Mouse (Mus musculus) MEL (cell line): ENCODE data around the gene Frmd4b. TPM values are rescaled to one million over a fixed set of nuclear protein-coding genes. Genes with fewer than 3 reads are reported as not detected.
A peak's percentile ranks its signal among the peaks of the same experiment; 100 is the strongest.
"Not testable (repeated sequence)": the region's sequence is repeated elsewhere in the genome, so short reads cannot be mapped to it uniquely, and the experiment has no call there.

ENCODE experiments used
- DNase-seq: peaks from one replicate; pipeline ENCODE4 v3.0.0; 2011; ENCODE audit warnings: low read depth, low spot score
- H3K27ac ChIP-seq: 2 replicates; pipeline ENCODE4 v1.5.1; 2012; ENCODE audit warnings: low read depth, mild to moderate bottlenecking, control low read depth, low read length, moderate library complexity; ENCODE audit not compliant: control insufficient read depth
- H3K27me3 ChIP-seq, 2 experiments: fragments of 150-350 bp in 1 of 2; sonication (generic) in 1 of 2; 2 replicates each; pipeline ENCODE4 v1.6.1; 2012; ENCODE audit warnings: low read length in 2 of 2, mild to moderate bottlenecking in 2 of 2, improper control_type of control experiment in 1 of 2, moderate library complexity in 1 of 2; ENCODE audit not compliant: insufficient read depth in 2 of 2, control insufficient read depth in 1 of 2
- H3K36me3 ChIP-seq, 2 experiments: 2 replicates each; pipeline ENCODE4 v1.6.1; 2012 to 2014; ENCODE audit warnings: low read length in 2 of 2, improper control_type of control experiment in 1 of 2, inconsistent platforms in 1 of 2, mild to moderate bottlenecking in 1 of 2; ENCODE audit not compliant: insufficient read depth in 2 of 2, control insufficient read depth in 1 of 2
- H3K4me1 ChIP-seq, 2 experiments: fragments of 150-350 bp in 1 of 2; sonication (generic) in 1 of 2; 2 replicates each; pipeline ENCODE4 v1.6.1; 2012; ENCODE audit warnings: low read length in 2 of 2, improper control_type of control experiment in 1 of 2, mild to moderate bottlenecking in 1 of 2; ENCODE audit not compliant: insufficient read depth in 2 of 2, control insufficient read depth in 1 of 2
- H3K4me3 ChIP-seq, 2 experiments: fragments of 150-350 bp in 1 of 2; sonication (generic) in 1 of 2; 2 replicates each; pipeline ENCODE4 v1.5.1; 2012; ENCODE audit warnings: low read depth in 2 of 2, low read length in 2 of 2, mild to moderate bottlenecking in 2 of 2, moderate library complexity in 2 of 2, control low read depth in 1 of 2, improper control_type of control experiment in 1 of 2; ENCODE audit not compliant: control insufficient read depth in 1 of 2, insufficient read depth in 1 of 2
- H3K79me2 ChIP-seq: 2 replicates; pipeline ENCODE4 v1.6.1; 2012; ENCODE audit warnings: mild to moderate bottlenecking, low read length, moderate library complexity; ENCODE audit not compliant: control insufficient read depth, poor library complexity, insufficient read depth
- H3K9ac ChIP-seq: 2 replicates; pipeline ENCODE4 v1.6.1; 2012; ENCODE audit warnings: low read depth, mild to moderate bottlenecking, control low read depth, low read length, moderate library complexity; ENCODE audit not compliant: control insufficient read depth, poor library complexity, severe bottlenecking
- H3K9me3 ChIP-seq: fragments of 150-350 bp; sonication (generic); replicated peaks from 2 replicates; pipeline ENCODE4 v1.6.1; 2012; ENCODE audit warnings: mild to moderate bottlenecking, low read length, improper control_type of control experiment, moderate library complexity; ENCODE audit not compliant: insufficient read depth
- CTCF ChIP-seq, 3 experiments: IDR thresholded peaks in 2 of 3; conservative IDR thresholded peaks in 1 of 3; 2 replicates each; pipeline ENCODE4 v1.5.1; 2011 to 2012; ENCODE audit warnings: low read length in 3 of 3, low read depth in 2 of 3, mild to moderate bottlenecking in 2 of 3, improper control_type of control experiment in 1 of 3, inconsistent platforms in 1 of 3, mixed read lengths in 1 of 3, moderate library complexity in 1 of 3; ENCODE audit not compliant: control insufficient read depth in 1 of 3, insufficient read depth in 1 of 3, poor library complexity in 1 of 3, severe bottlenecking in 1 of 3
- JUND ChIP-seq: IDR thresholded peaks from 2 replicates; pipeline ENCODE4 v1.6.1; 2011; ENCODE audit warnings: low read depth, mild to moderate bottlenecking, improper control_type of control experiment, low read length
- MAFK ChIP-seq: IDR thresholded peaks from 2 replicates; pipeline ENCODE4 v1.6.1; 2011; ENCODE audit warnings: low read depth, mild to moderate bottlenecking, low read length, improper control_type of control experiment, borderline replicate concordance
- MXI1 ChIP-seq: IDR thresholded peaks from 2 replicates; pipeline ENCODE4 v1.6.1; 2011; ENCODE audit warnings: mild to moderate bottlenecking, low read depth, low read length, improper control_type of control experiment
- NELFE ChIP-seq: IDR thresholded peaks from 2 replicates; pipeline ENCODE4 v1.6.1; 2011; ENCODE audit warnings: low read depth, low read length, improper control_type of control experiment
- NRF1 ChIP-seq: IDR thresholded peaks from 2 replicates; pipeline ENCODE4 v1.6.1; 2014; ENCODE audit warnings: low read depth, mild to moderate bottlenecking, inconsistent platforms, low read length, improper control_type of control experiment, moderate library complexity; ENCODE audit not compliant: poor library complexity, insufficient read depth, severe bottlenecking
- POLR2A ChIP-seq, 2 experiments: IDR thresholded peaks; 2 replicates each; pipeline ENCODE4 v1.6.1; 2011 to 2012; ENCODE audit warnings: low read length in 2 of 2, mild to moderate bottlenecking in 2 of 2, control low read depth in 1 of 2, improper control_type of control experiment in 1 of 2, low read depth in 1 of 2, moderate library complexity in 1 of 2; ENCODE audit not compliant: control insufficient read depth in 1 of 2, insufficient read depth in 1 of 2, poor library complexity in 1 of 2
- RAD21 ChIP-seq: IDR thresholded peaks from 2 replicates; pipeline ENCODE4 v1.6.1; 2011; ENCODE audit warnings: mild to moderate bottlenecking, low read depth, low read length, improper control_type of control experiment
- RCOR1 ChIP-seq: IDR thresholded peaks from 2 replicates; pipeline ENCODE4 v1.6.1; 2012; ENCODE audit warnings: low read depth, mild to moderate bottlenecking, inconsistent platforms, low read length, improper control_type of control experiment
- SMC3 ChIP-seq: IDR thresholded peaks from 2 replicates; pipeline ENCODE4 v1.6.1; 2011; ENCODE audit warnings: low read depth, low read length, improper control_type of control experiment
- ZC3H11A ChIP-seq: IDR thresholded peaks from 2 replicates; pipeline ENCODE4 v1.6.1; 2012; ENCODE audit warnings: low read depth, mild to moderate bottlenecking, inconsistent platforms, low read length, improper control_type of control experiment
- polyA plus RNA-seq, 2 experiments: library from polyadenylated mRNA; stranded (reverse) in 1 of 2; unstranded in 1 of 2; fragments of >175 nt in 1 of 2; fragments of >200 nt in 1 of 2; gene quantifications; 2 replicates each; pipeline versions ENCODE4 v1.2.1 to v1.2.4; 2012; ENCODE audit warnings: low replicate concordance in 2 of 2, low read depth in 1 of 2; ENCODE audit not compliant: insufficient read length in 2 of 2, insufficient read depth in 1 of 2, missing spikeins in 1 of 2
- total RNA-seq: library from RNA; depleted of rRNA; stranded (reverse); fragments of 300-350 nt; gene quantifications from 2 replicates; pipeline ENCODE4 v1.2.3, GENCODE M21; 2012

Gene Frmd4b
- total and polyA plus RNA-seq, 3 experiments, result 0.18 TPM; not detected in 2

DNA sequence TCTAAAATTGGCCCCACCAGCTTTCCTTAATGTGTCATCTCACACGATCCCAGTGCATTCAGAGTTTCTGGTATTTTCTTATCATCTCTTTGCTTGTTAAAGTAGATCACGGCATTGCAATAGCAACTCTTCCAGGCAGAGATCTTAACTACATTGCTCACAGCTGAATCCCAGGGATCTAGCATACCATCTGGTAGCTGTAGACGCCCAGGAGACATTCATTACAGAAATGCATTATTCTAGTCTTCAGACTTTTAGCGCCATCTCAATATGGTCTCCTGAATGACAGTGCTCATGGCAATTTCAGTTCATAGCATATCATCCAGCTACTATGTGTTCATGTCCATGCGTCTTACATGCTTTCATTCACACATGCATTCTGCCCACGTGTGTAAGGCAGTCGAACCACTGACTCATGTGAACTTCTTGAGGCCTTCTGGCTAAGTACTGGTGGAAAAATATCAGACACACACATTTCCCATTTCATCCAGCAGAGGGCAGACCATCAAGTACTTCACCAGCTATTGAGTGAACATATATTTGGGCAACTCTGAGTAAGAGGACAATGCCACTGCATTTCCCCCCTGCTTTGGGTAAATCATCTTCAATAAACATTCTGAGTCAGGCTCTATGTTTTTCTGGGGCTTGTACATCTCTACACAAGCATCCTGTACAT, 197.4 kb downstream of the Frmd4b start:
- Histone ChIP-seq H3K79me2 (no peaks in the 10 kb centered on the region), H3K9ac (no peak overlapping the region), H3K4me1 (no peaks in the 10 kb centered on the region), H3K36me3 (no peaks in the 10 kb centered on the region), H3K4me3 (no peak overlapping the region), H3K27ac (no peak overlapping the region), H3K27me3 (no peaks in the 10 kb centered on the region), H3K9me3 (no peaks in the 10 kb centered on the region)
- TF ChIP-seq CTCF (IDR thresholded peaks at IDR 0.05 in 2 of 3, conservative IDR thresholded peaks at IDR 0.05 in 1 of 3; ENCODE audit: control insufficient read depth in 1 of 3, insufficient read depth in 1 of 3, low read depth in 2 of 3, low read length in 3 of 3, poor library complexity in 1 of 3, severe bottlenecking in 1 of 3) (peak; percentile 27 to 83 (median 74)), SMC3 (peak; percentile 87), NELFE (no peak), POLR2A (IDR thresholded peaks at IDR 0.05; ENCODE audit: control insufficient read depth in 1 of 2, insufficient read depth in 1 of 2, low read depth in 1 of 2, low read length in 2 of 2, poor library complexity in 1 of 2) (no peak), MXI1 (no peak), RAD21 (peak; percentile 44), ZC3H11A (peak; percentile 50)
- DNase-seq, result peak; percentile 69

DNA sequence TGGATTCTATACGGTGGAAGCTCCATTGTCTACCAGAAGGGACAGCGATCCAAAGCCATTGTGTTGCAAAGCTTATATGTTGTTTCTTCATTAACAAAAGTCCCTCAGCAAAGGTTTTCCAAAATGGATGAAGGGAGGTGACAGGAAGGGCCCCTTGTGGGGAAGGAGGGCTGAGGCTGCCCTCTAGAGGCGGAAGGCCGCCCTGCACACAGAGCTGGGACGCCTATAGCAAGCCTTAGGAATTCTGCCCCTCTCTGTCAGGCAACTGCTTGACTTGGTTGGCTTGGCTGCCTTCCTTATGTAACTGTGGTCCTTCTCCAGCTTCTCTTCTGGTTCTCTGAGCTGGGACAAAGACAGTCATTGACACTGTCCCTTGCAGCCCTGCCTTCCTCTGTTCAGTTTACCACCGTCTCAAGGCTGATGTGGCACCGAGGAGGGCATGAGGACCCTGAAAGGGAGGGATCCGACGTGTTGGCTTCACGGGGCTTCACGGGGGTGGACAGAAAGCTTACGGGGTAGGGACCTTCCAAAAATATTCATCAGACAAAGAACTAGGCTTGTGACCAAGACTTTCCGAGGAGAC, 200.3 kb downstream of the Frmd4b start:
- H3K4me3 ChIP-seq, result no peak overlapping the region
- no peaks in the 10 kb centered on the region for H3K9me3 ChIP-seq
- H3K9ac ChIP-seq, result no peak overlapping the region
- TF ChIP-seq JUND, result no peak
- TF ChIP-seq CTCF (IDR thresholded peaks at IDR 0.05 in 2 of 3, conservative IDR thresholded peaks at IDR 0.05 in 1 of 3; ENCODE audit: control insufficient read depth in 1 of 3, insufficient read depth in 1 of 3, low read depth in 2 of 3, low read length in 3 of 3, poor library complexity in 1 of 3, severe bottlenecking in 1 of 3), result peak; percentile 80 to 91 (median 87)
- no peak for TF ChIP-seq MAFK
- TF ChIP-seq SMC3, result peak; percentile 71
- TF ChIP-seq MXI1, result no peak
- TF ChIP-seq RCOR1, result no peak
- no peak for TF ChIP-seq NELFE
- peak; percentile 74 for TF ChIP-seq RAD21
- TF ChIP-seq ZC3H11A, result peak; percentile 45
- no peak for TF ChIP-seq NRF1
- DNase-seq, result peak; percentile 42
- no peaks in the 10 kb centered on the region for H3K4me1 ChIP-seq
- H3K36me3 ChIP-seq, result no peaks in the 10 kb centered on the region
- no peaks in the 10 kb centered on the region for H3K27me3 ChIP-seq
- H3K79me2 ChIP-seq, result no peaks in the 10 kb centered on the region
- H3K27ac ChIP-seq, result no peak overlapping the region

DNA sequence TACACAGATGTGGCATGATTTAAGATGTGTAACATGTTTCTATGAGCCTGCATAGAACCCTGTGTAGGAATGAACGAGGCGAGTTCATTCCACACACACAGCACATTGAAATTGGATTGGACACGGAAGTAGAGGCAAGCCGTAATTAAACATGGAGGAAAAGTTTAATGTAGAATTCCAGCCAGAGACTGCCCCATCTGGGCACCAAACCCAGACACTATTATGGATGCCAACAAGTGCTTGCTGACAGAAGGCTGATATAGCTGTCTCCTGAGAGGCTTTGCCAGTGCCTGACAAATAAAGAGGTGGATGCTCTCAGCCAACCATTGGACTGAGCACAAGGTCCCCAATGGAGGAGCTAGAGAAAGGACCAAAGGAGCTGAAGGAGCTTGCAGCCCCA, 201.8 kb downstream of the Frmd4b start:
- H3K9ac ChIP-seq, H3K36me3 ChIP-seq, H3K27ac ChIP-seq, DNase-seq, H3K4me3 ChIP-seq, H3K9me3 ChIP-seq, H3K27me3 ChIP-seq, H3K79me2 ChIP-seq, H3K4me1 ChIP-seq: not testable (repeated sequence)
